Mouse (Mus musculus) cerebellum, adult 2 months (tissue): ENCODE results near the gene Mvb12a.
A peak's percentile ranks its signal among the peaks of the same experiment; 100 is the strongest.

ENCODE experiments used
- CTCF ChIP-seq: fragments of 200-500 bp; IDR thresholded peaks from 2 replicates; pipeline ENCODE4 v1.5.1; 2011; ENCODE audit warnings: low read depth, mild to moderate bottlenecking, control low read depth, low read length, moderate library complexity, borderline replicate concordance; ENCODE audit not compliant: insufficient read depth
- POLR2A ChIP-seq: fragments of 200-500 bp; IDR thresholded peaks from 2 replicates; pipeline ENCODE4 v1.6.1; 2011; ENCODE audit warnings: low read length, control low read depth, borderline replicate concordance; ENCODE audit not compliant: insufficient read depth

DNA sequence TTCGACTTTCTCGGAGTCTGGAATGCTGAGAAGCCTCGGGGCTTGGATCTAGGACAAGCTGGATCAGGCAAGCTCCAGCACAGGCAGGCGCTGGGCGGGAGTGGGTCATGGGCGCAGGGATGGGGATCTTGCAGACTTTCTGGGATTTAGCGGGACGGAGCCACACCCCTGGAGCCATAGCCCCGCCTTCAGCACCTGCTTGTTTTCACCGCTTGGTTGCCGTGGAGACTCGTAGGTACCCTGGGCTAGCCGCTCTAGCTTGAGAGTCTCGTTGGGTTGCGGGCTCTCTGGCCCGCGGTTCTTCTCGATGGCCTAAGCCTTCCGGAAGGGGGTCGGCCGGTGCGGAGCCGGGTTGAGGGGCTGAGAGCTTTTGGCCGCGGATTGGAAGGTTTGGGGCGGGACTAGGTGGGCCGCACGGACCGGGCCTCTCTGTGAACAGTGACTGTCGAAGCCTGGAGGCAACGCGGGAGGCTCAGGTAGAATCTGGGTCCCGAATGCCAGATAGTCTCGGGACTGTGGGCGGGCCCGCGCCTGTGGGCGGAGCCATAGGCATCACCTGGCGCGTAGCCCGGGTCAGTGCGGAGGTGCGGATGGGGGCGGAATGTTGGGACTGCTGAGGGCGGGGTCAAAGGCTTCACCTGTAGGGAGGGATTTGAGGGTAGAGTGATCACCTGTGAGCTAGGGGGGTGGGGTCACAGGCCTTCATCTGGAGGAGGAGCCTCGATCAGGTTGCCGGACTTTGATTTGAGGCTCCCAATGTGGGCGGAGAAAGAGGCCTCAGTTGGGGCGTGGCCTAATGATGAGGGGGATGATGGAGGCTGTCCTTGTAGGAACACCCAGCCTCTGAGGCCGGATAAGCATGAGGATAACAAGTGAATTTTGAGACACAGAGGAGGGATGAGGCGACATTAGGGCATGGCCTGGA is 26.9 kb downstream of the Mvb12a start:
- TF ChIP-seq CTCF (no peak), POLR2A (peak; percentile 37; the same call in 1 of the 2 replicates)
